Mouse (Mus musculus) bone marrow macrophage, adult 2 months (primary cell): ENCODE results near the gene Hopx.

ENCODE experiments used
- CTCF ChIP-seq: IDR thresholded peaks from 2 replicates; pipeline ENCODE4 v1.5.1; 2012; ENCODE audit warnings: low read depth, mild to moderate bottlenecking, low read length, moderate library complexity
- POLR2A ChIP-seq: IDR thresholded peaks from 2 replicates; pipeline ENCODE4 v1.6.1; 2012; ENCODE audit warnings: mild to moderate bottlenecking, low read depth, low read length, borderline replicate concordance

DNA sequence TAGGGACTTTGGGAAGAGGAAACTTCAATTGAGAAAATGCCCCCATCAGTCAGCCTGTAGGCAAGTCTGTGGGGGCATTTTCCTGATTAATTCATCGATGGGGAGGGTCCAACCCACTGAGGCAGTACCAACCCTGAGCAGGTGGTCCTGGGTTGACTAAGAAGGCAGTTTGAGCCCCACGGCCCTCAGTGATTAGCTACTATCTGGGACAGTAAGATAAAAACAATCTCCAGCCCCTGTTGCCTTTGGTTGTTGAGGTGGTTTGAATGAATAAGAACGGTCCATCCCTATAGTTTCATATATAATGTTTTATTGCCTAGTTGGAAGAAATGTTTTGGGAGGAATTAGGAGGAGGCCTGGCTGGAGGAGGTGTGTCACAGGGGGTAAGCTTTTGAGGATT lies 36.8 kb upstream of the Hopx start:
- TF ChIP-seq POLR2A = no peak
- TF ChIP-seq CTCF = no peak
